Mouse (Mus musculus): Measurements from ENCODE around the gene Col27a1. TPM values are rescaled to one million over a fixed set of nuclear protein-coding genes. Genes with fewer than 3 reads are reported as not detected.

Col27a1 gene
- polyA plus RNA-seq, 1 experiment: 1.4 TPM

- Histone ChIP-seq H3K9ac (ENCODE audit: low read depth, poor library complexity, severe bottlenecking) (no peak overlapping the region), H3K9me3 (replicated peaks; ENCODE audit: control insufficient read depth, insufficient read depth, low read length, poor library complexity, severe bottlenecking) (no peaks in the 10 kb centered on the region), H3K27ac (ENCODE audit: insufficient read depth, low read length) (no peak overlapping the region), H3K4me3 (ENCODE audit: low read depth, low read length) (no peak overlapping the region), H3K27me3 (ENCODE audit: control insufficient read depth, insufficient read depth, low read length, poor library complexity, severe bottlenecking) (peaks cover 10% of the 10 kb centered on the region; the same call in 1 of the 2 replicates), H3K36me3 (ENCODE audit: control insufficient read depth, insufficient read depth, low read length, poor library complexity, severe bottlenecking) (no peaks in the 10 kb centered on the region), H3K4me1 (ENCODE audit: control insufficient read depth, insufficient read depth, low read length) (no peaks in the 10 kb centered on the region)
- no peak for TF ChIP-seq POLR2A (IDR thresholded peaks at IDR 0.05; ENCODE audit: insufficient read depth, low read length)
- TF ChIP-seq CTCF (IDR thresholded peaks at IDR 0.05; ENCODE audit: low read depth, low read length): no peak
- TF ChIP-seq EP300 (IDR thresholded peaks at IDR 0.05; ENCODE audit: insufficient read depth, low read depth, low read length): no peak
These were observed 5.3 kb downstream of the Col27a1 start for GRCm38 (mm10) chr4:63219059-63219458.

GRCm38 (mm10) chr4:63219635-63220034, 5.8 kb downstream of the Col27a1 start:
- no peaks in the 10 kb centered on the region for H3K36me3 ChIP-seq (ENCODE audit: control insufficient read depth, insufficient read depth, low read length, poor library complexity, severe bottlenecking)
- no peak overlapping the region for H3K4me3 ChIP-seq (ENCODE audit: low read depth, low read length)
- no peak overlapping the region for H3K27ac ChIP-seq (ENCODE audit: insufficient read depth, low read length)
- H3K9me3 ChIP-seq (replicated peaks; ENCODE audit: control insufficient read depth, insufficient read depth, low read length, poor library complexity, severe bottlenecking): no peaks in the 10 kb centered on the region
- H3K4me1 ChIP-seq (ENCODE audit: control insufficient read depth, insufficient read depth, low read length): no peaks in the 10 kb centered on the region
- no peak for TF ChIP-seq POLR2A (IDR thresholded peaks at IDR 0.05; ENCODE audit: insufficient read depth, low read length)
- TF ChIP-seq EP300 (IDR thresholded peaks at IDR 0.05; ENCODE audit: insufficient read depth, low read depth, low read length): no peak
- TF ChIP-seq CTCF (IDR thresholded peaks at IDR 0.05; ENCODE audit: low read depth, low read length): no peak
- peaks cover 5% of the 10 kb centered on the region; the same call in 1 of the 2 replicates for H3K27me3 ChIP-seq (ENCODE audit: control insufficient read depth, insufficient read depth, low read length, poor library complexity, severe bottlenecking)
- H3K9ac ChIP-seq (ENCODE audit: low read depth, poor library complexity, severe bottlenecking): no peak overlapping the region

GRCm38 (mm10) chr4:63221096-63221958, 7.5 kb downstream of the Col27a1 start:
- H3K4me1 ChIP-seq (ENCODE audit: control insufficient read depth, insufficient read depth, low read length): no peaks in the 10 kb centered on the region
- H3K9ac ChIP-seq (ENCODE audit: low read depth, poor library complexity, severe bottlenecking): no peak overlapping the region
- H3K36me3 ChIP-seq (ENCODE audit: control insufficient read depth, insufficient read depth, low read length, poor library complexity, severe bottlenecking): no peaks in the 10 kb centered on the region
- no peaks in the 10 kb centered on the region for H3K27me3 ChIP-seq (ENCODE audit: control insufficient read depth, insufficient read depth, low read length, poor library complexity, severe bottlenecking)
- no peaks in the 10 kb centered on the region for H3K9me3 ChIP-seq (replicated peaks; ENCODE audit: control insufficient read depth, insufficient read depth, low read length, poor library complexity, severe bottlenecking)
- no peak for TF ChIP-seq POLR2A (IDR thresholded peaks at IDR 0.05; ENCODE audit: insufficient read depth, low read length)
- TF ChIP-seq EP300 (IDR thresholded peaks at IDR 0.05; ENCODE audit: insufficient read depth, low read depth, low read length): no peak
- TF ChIP-seq CTCF (IDR thresholded peaks at IDR 0.05; ENCODE audit: low read depth, low read length): no peak
- no peak overlapping the region for H3K27ac ChIP-seq (ENCODE audit: insufficient read depth, low read length)
- H3K4me3 ChIP-seq (ENCODE audit: low read depth, low read length): no peak overlapping the region

DNA sequence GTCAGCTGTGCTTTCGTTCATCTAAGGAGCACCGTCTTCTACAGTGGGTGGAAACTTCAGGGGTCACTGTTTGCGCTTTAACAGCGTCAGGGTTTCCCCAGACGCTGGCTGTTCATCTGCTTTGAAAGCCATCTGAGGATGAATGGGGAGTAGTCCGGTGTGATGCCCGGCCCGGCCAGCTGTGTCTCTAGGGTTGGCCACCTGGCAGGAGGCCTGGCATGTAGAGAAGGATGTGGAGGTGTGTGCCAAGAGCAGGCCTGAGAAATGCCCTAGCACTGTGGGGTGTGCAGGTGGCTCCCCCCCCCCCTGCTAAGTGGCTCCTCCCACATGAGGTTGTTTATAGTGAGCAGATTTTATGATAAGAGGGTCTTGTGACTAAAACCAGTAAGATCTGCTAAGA, 8.4 kb downstream of the Col27a1 start:
- no peak overlapping the region for H3K27ac ChIP-seq (ENCODE audit: insufficient read depth, low read length)
- no peak overlapping the region for H3K4me3 ChIP-seq (ENCODE audit: low read depth, low read length)
- no peaks in the 10 kb centered on the region for H3K4me1 ChIP-seq (ENCODE audit: control insufficient read depth, insufficient read depth, low read length)
- no peaks in the 10 kb centered on the region for H3K27me3 ChIP-seq (ENCODE audit: control insufficient read depth, insufficient read depth, low read length, poor library complexity, severe bottlenecking)
- H3K9ac ChIP-seq (ENCODE audit: low read depth, poor library complexity, severe bottlenecking): no peak overlapping the region
- TF ChIP-seq POLR2A (IDR thresholded peaks at IDR 0.05; ENCODE audit: insufficient read depth, low read length): no peak
- TF ChIP-seq EP300 (IDR thresholded peaks at IDR 0.05; ENCODE audit: insufficient read depth, low read depth, low read length): no peak
- no peak for TF ChIP-seq CTCF (IDR thresholded peaks at IDR 0.05; ENCODE audit: low read depth, low read length)
- H3K36me3 ChIP-seq (ENCODE audit: control insufficient read depth, insufficient read depth, low read length, poor library complexity, severe bottlenecking): no peaks in the 10 kb centered on the region
- H3K9me3 ChIP-seq (replicated peaks; ENCODE audit: control insufficient read depth, insufficient read depth, low read length, poor library complexity, severe bottlenecking): no peaks in the 10 kb centered on the region

- H3K9me3 ChIP-seq (replicated peaks; ENCODE audit: control insufficient read depth, insufficient read depth, low read length, poor library complexity, severe bottlenecking): no peaks in the 10 kb centered on the region
- no peak overlapping the region for H3K9ac ChIP-seq (ENCODE audit: low read depth, poor library complexity, severe bottlenecking)
- no peak overlapping the region for H3K4me3 ChIP-seq (ENCODE audit: low read depth, low read length)
- H3K27ac ChIP-seq (ENCODE audit: insufficient read depth, low read length): no peak overlapping the region
- H3K27me3 ChIP-seq (ENCODE audit: control insufficient read depth, insufficient read depth, low read length, poor library complexity, severe bottlenecking): no peaks in the 10 kb centered on the region
- no peaks in the 10 kb centered on the region for H3K4me1 ChIP-seq (ENCODE audit: control insufficient read depth, insufficient read depth, low read length)
- TF ChIP-seq POLR2A (IDR thresholded peaks at IDR 0.05; ENCODE audit: insufficient read depth, low read length) (no peak), CTCF (IDR thresholded peaks at IDR 0.05; ENCODE audit: low read depth, low read length) (no peak), EP300 (IDR thresholded peaks at IDR 0.05; ENCODE audit: insufficient read depth, low read depth, low read length) (no peak)
- H3K36me3 ChIP-seq (ENCODE audit: control insufficient read depth, insufficient read depth, low read length, poor library complexity, severe bottlenecking): no peaks in the 10 kb centered on the region
These were observed 11.6 kb downstream of the Col27a1 start for GRCm38 (mm10) chr4:63225373-63225772.

All from ES-Bruce4 (cell line).